Mouse (Mus musculus): ENCODE results near the gene Pepd. TPM values are rescaled to one million over a fixed set of nuclear protein-coding genes. Genes with fewer than 3 reads are reported as not detected.

The Pepd gene
- polyA plus RNA-seq, 1 experiment from 2014 or later, result 150 TPM

- 88% methylated on average over 2 of the region's 2 CpGs for WGBS
- TF ChIP-seq CTCF (IDR thresholded peaks at IDR 0.05; ENCODE audit: low read depth), result peak; percentile 42
- no peak for ATAC-seq (replicated peaks; ENCODE audit: low FRiP score, low read depth)
Observed at GRCm38 (mm10) chr7:34936347-34936746, 24.2 kb downstream of the Pepd start.

GRCm38 (mm10) chr7:34938636-34939261 is 26.6 kb downstream of the Pepd start:
- Histone ChIP-seq H3K4me2 (ENCODE audit: low read length) (no peak overlapping the region), H3K36me3 (ENCODE audit: insufficient read depth, low read length) (peaks cover 33% of the 10 kb centered on the region), H3K9ac (ENCODE audit: low read depth, low read length) (no peak overlapping the region), H3K27me3 (ENCODE audit: insufficient read depth, low read length) (no peaks in the 10 kb centered on the region), H3K4me1 (replicated peaks; ENCODE audit: insufficient read depth, low read length) (peaks cover 11% of the 10 kb centered on the region), H3K4me3 (replicated peaks; ENCODE audit: low read depth, low read length) (no peak overlapping the region), H3K9me3 (replicated peaks; ENCODE audit: low read length) (no peaks in the 10 kb centered on the region), H3K27ac (peak overlapping the region; percentile 71)
- WGBS, result 44% methylated on average over 7 of the region's 7 CpGs
- ATAC-seq (replicated peaks; ENCODE audit: low FRiP score, low read depth) (peak; percentile 14; the same call in 1 of the 2 replicates), DNase-seq (ENCODE audit: low spot score) (peak; percentile 54)
- TF ChIP-seq CTCF (IDR thresholded peaks at IDR 0.05; ENCODE audit: low read depth), result no peak

More at GRCm38 (mm10) chr7:34936347-34936746, 24.2 kb downstream of the Pepd start:
- no peak overlapping the region for H3K4me2 ChIP-seq (ENCODE audit: low read length)
- no peaks in the 10 kb centered on the region for H3K9me3 ChIP-seq (replicated peaks; ENCODE audit: low read length)
- H3K4me1 ChIP-seq (replicated peaks; ENCODE audit: insufficient read depth, low read length), result peaks cover 11% of the 10 kb centered on the region
- no peak overlapping the region for H3K4me3 ChIP-seq (replicated peaks; ENCODE audit: low read depth, low read length)
- no peaks in the 10 kb centered on the region for H3K27me3 ChIP-seq (ENCODE audit: insufficient read depth, low read length)
- DNase-seq (ENCODE audit: low spot score), result no peak
- H3K9ac ChIP-seq (ENCODE audit: low read depth, low read length), result no peak overlapping the region
- H3K27ac ChIP-seq, result no peak overlapping the region
- H3K36me3 ChIP-seq (ENCODE audit: insufficient read depth, low read length), result peaks cover 28% of the 10 kb centered on the region

- H3K9me3 ChIP-seq (replicated peaks; ENCODE audit: low read length), result no peaks in the 10 kb centered on the region
- 34% methylated on average over 14 of the region's 14 CpGs for WGBS
- ATAC-seq (replicated peaks; ENCODE audit: low FRiP score, low read depth) (peak; percentile 84), DNase-seq (ENCODE audit: low spot score) (peak; percentile 70)
- no peak overlapping the region for H3K4me2 ChIP-seq (ENCODE audit: low read length)
- H3K36me3 ChIP-seq (ENCODE audit: insufficient read depth, low read length), result peaks cover 37% of the 10 kb centered on the region
- H3K9ac ChIP-seq (ENCODE audit: low read depth, low read length), result no peak overlapping the region
- TF ChIP-seq CTCF (IDR thresholded peaks at IDR 0.05; ENCODE audit: low read depth), result no peak
- H3K27me3 ChIP-seq (ENCODE audit: insufficient read depth, low read length), result no peaks in the 10 kb centered on the region
- H3K27ac ChIP-seq, result peak overlapping the region; percentile 71
- H3K4me3 ChIP-seq (replicated peaks; ENCODE audit: low read depth, low read length), result no peak overlapping the region
- H3K4me1 ChIP-seq (replicated peaks; ENCODE audit: insufficient read depth, low read length), result peaks cover 11% of the 10 kb centered on the region
Observed at GRCm38 (mm10) chr7:34939262-34939951, 27.2 kb downstream of the Pepd start.

- Histone ChIP-seq H3K4me1 (replicated peaks; ENCODE audit: insufficient read depth, low read length) (peaks cover 11% of the 10 kb centered on the region), H3K27me3 (ENCODE audit: insufficient read depth, low read length) (no peaks in the 10 kb centered on the region), H3K27ac (peak overlapping the region; percentile 71; the same call in 1 of the 2 replicates), H3K36me3 (ENCODE audit: insufficient read depth, low read length) (peaks cover 32% of the 10 kb centered on the region), H3K9ac (ENCODE audit: low read depth, low read length) (no peak overlapping the region), H3K4me2 (ENCODE audit: low read length) (no peak overlapping the region), H3K4me3 (replicated peaks; ENCODE audit: low read depth, low read length) (no peak overlapping the region), H3K9me3 (replicated peaks; ENCODE audit: low read length) (no peaks in the 10 kb centered on the region)
- ATAC-seq (replicated peaks; ENCODE audit: low FRiP score, low read depth) (no peak), DNase-seq (ENCODE audit: low spot score) (peak; percentile 46)
- 30% methylated on average over 7 of the region's 7 CpGs for WGBS
- TF ChIP-seq CTCF (IDR thresholded peaks at IDR 0.05; ENCODE audit: low read depth), result no peak
Observed at GRCm38 (mm10) chr7:34939952-34940312, 27.8 kb downstream of the Pepd start.

- WGBS, result 62% methylated on average over 4 of the region's 4 CpGs
- Histone ChIP-seq H3K36me3 (ENCODE audit: insufficient read depth, low read length) (peaks cover 32% of the 10 kb centered on the region), H3K9me3 (replicated peaks; ENCODE audit: low read length) (no peaks in the 10 kb centered on the region), H3K4me1 (replicated peaks; ENCODE audit: insufficient read depth, low read length) (peaks cover 10% of the 10 kb centered on the region), H3K4me3 (replicated peaks; ENCODE audit: low read depth, low read length) (no peak overlapping the region), H3K27me3 (ENCODE audit: insufficient read depth, low read length) (no peaks in the 10 kb centered on the region), H3K4me2 (ENCODE audit: low read length) (no peak overlapping the region), H3K9ac (ENCODE audit: low read depth, low read length) (no peak overlapping the region), H3K27ac (no peak overlapping the region)
- no peak for ATAC-seq (replicated peaks; ENCODE audit: low FRiP score, low read depth)
- TF ChIP-seq CTCF (IDR thresholded peaks at IDR 0.05; ENCODE audit: low read depth), result peak; percentile 65
- no peak for DNase-seq (ENCODE audit: low spot score)
Observed at GRCm38 (mm10) chr7:34943581-34944123, 31.5 kb downstream of the Pepd start.

- Histone ChIP-seq H3K4me1 (replicated peaks; ENCODE audit: insufficient read depth, low read length) (no peaks in the 10 kb centered on the region), H3K9ac (ENCODE audit: low read depth, low read length) (no peak overlapping the region), H3K27me3 (ENCODE audit: insufficient read depth, low read length) (no peaks in the 10 kb centered on the region), H3K4me3 (replicated peaks; ENCODE audit: low read depth, low read length) (no peak overlapping the region), H3K27ac (no peak overlapping the region), H3K4me2 (ENCODE audit: low read length) (no peak overlapping the region), H3K9me3 (replicated peaks; ENCODE audit: low read length) (no peaks in the 10 kb centered on the region), H3K36me3 (ENCODE audit: insufficient read depth, low read length) (peaks cover 32% of the 10 kb centered on the region)
- TF ChIP-seq CTCF (IDR thresholded peaks at IDR 0.05; ENCODE audit: low read depth), result no peak
- ATAC-seq (replicated peaks; ENCODE audit: low FRiP score, low read depth), result no peak
- no peak for DNase-seq (ENCODE audit: low spot score)
- WGBS, result 88% methylated on average over 7 of the region's 7 CpGs
Observed at GRCm38 (mm10) chr7:34946269-34946925, 34.2 kb downstream of the Pepd start.
